Mouse (Mus musculus): Measurements from ENCODE around the gene Fhl3. TPM values are rescaled to one million over a fixed set of nuclear protein-coding genes. Genes with fewer than 3 reads are reported as not detected.

Fhl3 gene
- polyA plus RNA-seq, 1 experiment from 2014 or later: 2.7 TPM

DNA sequence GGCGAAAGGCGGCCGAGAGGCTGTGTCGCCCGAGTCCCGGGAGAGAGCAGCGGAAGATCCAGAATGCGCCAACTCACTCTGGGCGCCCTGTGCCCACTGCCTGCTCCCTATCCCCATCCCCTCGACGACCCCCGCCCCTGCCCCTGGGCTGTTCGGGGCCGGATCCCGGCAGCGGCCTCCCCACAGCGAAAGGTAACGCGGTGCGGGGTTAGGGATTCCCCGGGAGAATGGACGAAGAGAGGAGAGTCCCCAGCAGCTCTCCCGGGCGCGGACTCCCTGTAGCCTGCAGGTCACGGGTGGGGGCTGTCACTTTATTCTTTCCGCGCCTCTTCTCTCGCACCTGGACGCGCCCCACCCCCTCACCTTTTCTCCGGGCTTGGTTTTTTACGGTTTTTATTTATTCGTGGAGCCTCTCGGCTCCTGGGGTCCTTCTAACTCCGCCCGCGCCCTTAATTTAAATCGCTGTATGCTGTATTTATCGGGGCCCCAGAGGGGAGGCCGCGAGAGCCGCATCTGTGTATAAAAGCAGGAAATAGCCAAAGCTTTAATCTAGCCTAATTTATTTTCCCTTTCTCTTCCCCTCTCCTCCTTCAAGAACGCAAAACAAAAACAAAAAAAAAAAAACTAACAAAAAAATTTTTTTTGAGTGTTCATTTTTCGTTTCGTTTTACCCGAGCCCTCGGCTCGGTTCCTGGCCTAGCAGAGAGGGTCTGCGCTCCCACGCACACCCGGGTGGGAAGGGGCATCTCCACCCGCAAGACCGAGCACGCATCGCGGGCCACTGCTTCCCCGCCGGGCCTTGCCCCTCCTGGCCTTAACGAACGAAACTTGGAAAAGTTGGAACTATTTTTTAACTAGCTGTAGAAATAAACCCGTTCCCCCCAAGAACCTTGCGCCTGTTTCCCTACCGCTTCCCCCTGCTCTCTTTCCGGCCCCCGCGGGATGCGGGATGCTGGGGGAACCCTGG lies 41.0 kb upstream of the Fhl3 start:
- Histone ChIP-seq H3K4me2 (ENCODE audit: low read depth, low read length) (peak overlapping the region; percentile 0; the same call in 1 of the 2 replicates), H3K4me3 (ENCODE audit: low read depth, low read length) (peak overlapping the region; percentile 17), H3K27ac (ENCODE audit: low read depth) (no peak overlapping the region), H3K27me3 (ENCODE audit: insufficient read depth, low read length) (peaks cover 87% of the 10 kb centered on the region), H3K4me1 (ENCODE audit: insufficient read depth) (peaks cover 13% of the 10 kb centered on the region), H3K9me3 (ENCODE audit: low read length) (no peaks in the 10 kb centered on the region), H3K36me3 (replicated peaks; ENCODE audit: insufficient read depth, low read length) (no peaks in the 10 kb centered on the region), H3K9ac (replicated peaks) (no peak overlapping the region)
- no peak for TF ChIP-seq EP300 (IDR thresholded peaks at IDR 0.05; ENCODE audit: low read depth)
- no peak for TF ChIP-seq CTCF (IDR thresholded peaks at IDR 0.05; ENCODE audit: low read depth)
- DNase-seq (no peak), ATAC-seq (no peak)
- WGBS (ENCODE audit: insufficient replicate concordance): 3% methylated on average over 68 of the region's 68 CpGs

GRCm38 (mm10) chr4:124660603-124661002 lies 39.9 kb upstream of the Fhl3 start:
- TF ChIP-seq EP300 (IDR thresholded peaks at IDR 0.05; ENCODE audit: low read depth) (no peak), CTCF (IDR thresholded peaks at IDR 0.05; ENCODE audit: low read depth) (no peak)
- no peak overlapping the region for H3K4me3 ChIP-seq (ENCODE audit: low read depth, low read length)
- no peak for ATAC-seq
- no peak overlapping the region for H3K4me2 ChIP-seq (ENCODE audit: low read depth, low read length)
- H3K9me3 ChIP-seq (ENCODE audit: low read length): no peaks in the 10 kb centered on the region
- H3K27me3 ChIP-seq (ENCODE audit: insufficient read depth, low read length): peaks cover 83% of the 10 kb centered on the region
- WGBS (ENCODE audit: insufficient replicate concordance): 41% methylated on average over 3 of the region's 3 CpGs
- no peak overlapping the region for H3K9ac ChIP-seq (replicated peaks)
- no peak for DNase-seq
- no peaks in the 10 kb centered on the region for H3K36me3 ChIP-seq (replicated peaks; ENCODE audit: insufficient read depth, low read length)
- H3K27ac ChIP-seq (ENCODE audit: low read depth): no peak overlapping the region
- peaks cover 13% of the 10 kb centered on the region for H3K4me1 ChIP-seq (ENCODE audit: insufficient read depth)

DNA sequence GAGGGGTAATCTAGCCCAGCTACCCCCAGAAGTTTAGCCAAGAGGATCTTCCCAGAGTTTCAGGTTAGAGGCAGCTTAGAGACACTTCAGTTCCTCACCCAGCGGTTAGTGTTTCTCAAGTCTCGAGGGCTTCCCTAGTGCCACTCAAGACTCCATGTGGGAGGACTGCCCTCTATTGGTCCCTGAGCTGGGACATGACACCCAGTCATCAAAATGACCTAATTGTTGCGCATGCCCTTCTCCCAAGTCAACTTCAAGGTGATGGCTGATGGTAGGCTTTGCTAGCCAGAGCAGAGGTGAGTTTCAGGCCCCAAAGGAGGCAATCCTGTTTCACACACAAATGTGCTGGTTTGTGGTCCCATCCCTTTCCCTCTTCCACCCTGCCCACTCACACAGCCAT lies 37.5 kb upstream of the Fhl3 start:
- ATAC-seq (no peak), DNase-seq (no peak)
- H3K4me2 ChIP-seq (ENCODE audit: low read depth, low read length): no peak overlapping the region
- TF ChIP-seq EP300 (IDR thresholded peaks at IDR 0.05; ENCODE audit: low read depth): no peak
- TF ChIP-seq CTCF (IDR thresholded peaks at IDR 0.05; ENCODE audit: low read depth): peak; percentile 55
- H3K9me3 ChIP-seq (ENCODE audit: low read length): no peaks in the 10 kb centered on the region
- H3K4me3 ChIP-seq (ENCODE audit: low read depth, low read length): no peak overlapping the region
- peaks cover 4% of the 10 kb centered on the region for H3K4me1 ChIP-seq (ENCODE audit: insufficient read depth)
- peaks cover 67% of the 10 kb centered on the region for H3K27me3 ChIP-seq (ENCODE audit: insufficient read depth, low read length)
- no peaks in the 10 kb centered on the region for H3K36me3 ChIP-seq (replicated peaks; ENCODE audit: insufficient read depth, low read length)
- no peak overlapping the region for H3K27ac ChIP-seq (ENCODE audit: low read depth)
- 45% methylated on average over 3 of the region's 3 CpGs for WGBS (ENCODE audit: insufficient replicate concordance)
- H3K9ac ChIP-seq (replicated peaks): no peak overlapping the region

DNA sequence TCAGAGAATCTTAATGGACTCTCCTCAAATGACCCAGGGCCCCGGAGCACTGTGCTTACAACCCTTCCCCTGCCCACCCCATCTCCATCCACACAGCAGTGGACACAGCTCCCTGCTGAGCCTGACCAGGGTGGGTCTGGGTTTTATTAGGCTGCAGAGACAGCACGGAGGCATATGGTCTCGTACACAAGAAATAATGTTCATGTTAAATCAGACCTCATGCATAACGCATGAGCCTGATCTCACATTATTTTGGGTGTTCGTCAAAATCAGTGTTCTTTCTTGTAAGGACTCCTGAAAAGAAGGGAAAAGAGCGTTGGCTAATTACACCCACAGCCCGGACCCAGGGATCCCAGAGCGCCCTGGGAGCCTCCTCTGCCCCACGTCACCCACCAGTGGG lies 36.3 kb upstream of the Fhl3 start:
- DNase-seq: no peak
- Histone ChIP-seq H3K27me3 (ENCODE audit: insufficient read depth, low read length) (peaks cover 58% of the 10 kb centered on the region), H3K9me3 (ENCODE audit: low read length) (no peaks in the 10 kb centered on the region), H3K4me3 (ENCODE audit: low read depth, low read length) (no peak overlapping the region), H3K4me2 (ENCODE audit: low read depth, low read length) (no peak overlapping the region), H3K27ac (ENCODE audit: low read depth) (no peak overlapping the region), H3K36me3 (replicated peaks; ENCODE audit: insufficient read depth, low read length) (no peaks in the 10 kb centered on the region), H3K4me1 (ENCODE audit: insufficient read depth) (peaks cover 2% of the 10 kb centered on the region; the same call in 1 of the 2 replicates), H3K9ac (replicated peaks) (no peak overlapping the region)
- 74% methylated on average over 9 of the region's 9 CpGs for WGBS (ENCODE audit: insufficient replicate concordance)
- TF ChIP-seq EP300 (IDR thresholded peaks at IDR 0.05; ENCODE audit: low read depth): no peak
- TF ChIP-seq CTCF (IDR thresholded peaks at IDR 0.05; ENCODE audit: low read depth): no peak
- no peak for ATAC-seq

GRCm38 (mm10) chr4:124664604-124665003 lies 35.9 kb upstream of the Fhl3 start:
- H3K9me3 ChIP-seq (ENCODE audit: low read length): no peaks in the 10 kb centered on the region
- H3K36me3 ChIP-seq (replicated peaks; ENCODE audit: insufficient read depth, low read length): no peaks in the 10 kb centered on the region
- 69% methylated on average over 15 of the region's 15 CpGs for WGBS (ENCODE audit: insufficient replicate concordance)
- DNase-seq (no peak), ATAC-seq (no peak)
- H3K4me3 ChIP-seq (ENCODE audit: low read depth, low read length): no peak overlapping the region
- H3K27ac ChIP-seq (ENCODE audit: low read depth): no peak overlapping the region
- H3K27me3 ChIP-seq (ENCODE audit: insufficient read depth, low read length): peaks cover 54% of the 10 kb centered on the region
- no peak for TF ChIP-seq CTCF (IDR thresholded peaks at IDR 0.05; ENCODE audit: low read depth)
- no peak for TF ChIP-seq EP300 (IDR thresholded peaks at IDR 0.05; ENCODE audit: low read depth)
- no peak overlapping the region for H3K4me2 ChIP-seq (ENCODE audit: low read depth, low read length)
- H3K4me1 ChIP-seq (ENCODE audit: insufficient read depth): no peaks in the 10 kb centered on the region
- no peak overlapping the region for H3K9ac ChIP-seq (replicated peaks)

DNA sequence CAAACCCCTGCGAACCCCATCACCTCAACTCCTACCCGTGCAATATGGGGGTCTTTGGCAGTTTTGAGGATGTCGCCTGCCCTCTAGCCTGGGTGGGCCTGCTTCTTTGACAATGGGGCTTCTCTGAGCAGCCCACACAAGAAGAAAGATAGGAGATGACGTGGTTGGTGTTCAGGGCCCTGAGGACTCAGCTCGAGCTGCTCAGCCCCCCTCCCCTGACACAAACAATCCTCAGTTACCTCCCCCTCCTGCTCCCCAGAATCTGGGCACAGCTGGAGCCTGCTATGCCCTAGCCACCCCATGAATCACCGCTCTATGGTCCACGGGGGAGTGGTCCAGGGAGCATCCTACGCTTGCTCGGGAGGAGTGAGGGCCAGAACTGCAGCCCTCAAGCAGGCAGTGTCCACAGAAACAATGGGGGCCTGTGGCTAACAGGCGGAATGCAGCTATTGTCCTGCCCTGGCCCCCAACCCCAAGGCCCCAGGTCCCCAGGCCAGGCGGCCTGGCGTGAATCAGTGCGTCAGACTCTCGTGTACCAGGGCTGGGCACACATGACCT lies 32.9 kb upstream of the Fhl3 start:
- Histone ChIP-seq H3K4me3 (ENCODE audit: low read depth, low read length) (no peak overlapping the region), H3K9me3 (ENCODE audit: low read length) (no peaks in the 10 kb centered on the region), H3K27ac (ENCODE audit: low read depth) (no peak overlapping the region), H3K4me2 (ENCODE audit: low read depth, low read length) (no peak overlapping the region), H3K36me3 (replicated peaks; ENCODE audit: insufficient read depth, low read length) (no peaks in the 10 kb centered on the region), H3K27me3 (ENCODE audit: insufficient read depth, low read length) (peaks cover 38% of the 10 kb centered on the region), H3K4me1 (ENCODE audit: insufficient read depth) (no peaks in the 10 kb centered on the region), H3K9ac (replicated peaks) (no peak overlapping the region)
- DNase-seq (no peak), ATAC-seq (no peak)
- no peak for TF ChIP-seq EP300 (IDR thresholded peaks at IDR 0.05; ENCODE audit: low read depth)
- TF ChIP-seq CTCF (IDR thresholded peaks at IDR 0.05; ENCODE audit: low read depth): no peak
- 36% methylated on average over 14 of the region's 14 CpGs for WGBS (ENCODE audit: insufficient replicate concordance)

All from liver, postnatal 0 days (tissue).